ENCODE assay signal across 13 mouse cellular contexts in genomic region chr6:8648185-8648901, GRCm38 (mm10).
DNase-seq lines count a peak whose midpoint lies in the region; ATAC-seq and TF ChIP-seq lines count a peak whose summit lies in the region.
"Had no signal": no experiment of that assay in that cellular context is flagged by ENCODE, and none has a peak within 500 bp of the region (broad histone marks: within the 10 kb centered on the region; RNA-seq: fewer than 3 reads in every experiment).

No protein-coding gene starts in this region.

- no peak overlapping the region for H3K9ac ChIP-seq in kidney, embryonic 14.5 days (ENCODE audit: low read depth, low read length)
- H3K9ac ChIP-seq: embryonic facial prominence, embryonic 13.5 days; lung, embryonic 15.5 days had no signal

- peak; percentile 18 to 50 for DNase-seq in spleen, adult 2 months (ENCODE audit: low read depth in 1 of 2, low spot score in 2 of 2)
- DNase-seq in spleen, postnatal 4 days (ENCODE audit: low spot score in 2 of 2) = no peak
- DNase-seq in T-cell, adult 2 months (ENCODE audit: low spot score) = peak; percentile 23
- no peak for DNase-seq in gastrocnemius, postnatal 10 days
- no peak for DNase-seq in right cerebral cortex, adult 2 months (ENCODE audit: low spot score in 2 of 2)
- DNase-seq in adrenal gland, postnatal 14 days = no peak
- DNase-seq: adrenal gland, postnatal 25 days; cerebellum, adult 9-10 months had no signal

- no peak overlapping the region for H3K4me2 ChIP-seq in kidney, embryonic 14.5 days (replicated peaks; ENCODE audit: low read depth, low read length)
- H3K4me2 ChIP-seq: embryonic facial prominence, embryonic 13.5 days; lung, embryonic 15.5 days had no signal

- no peak overlapping the region for H3K4me3 ChIP-seq in spleen, adult 2 months (ENCODE audit: extremely low read depth, insufficient read depth, insufficient read length)
- H3K4me3 ChIP-seq in kidney, embryonic 14.5 days (ENCODE audit: low read length) = no peak overlapping the region
- no peak overlapping the region for H3K4me3 ChIP-seq in small intestine, adult 2 months (ENCODE audit: low read depth, low read length)
- H3K4me3 ChIP-seq: embryonic facial prominence, embryonic 13.5 days; limb, embryonic 10.5 days; lung, embryonic 15.5 days had no signal

- H3K27ac ChIP-seq in spleen, adult 2 months (ENCODE audit: insufficient read depth, low read length) = peak overlapping the region; percentile 73
- 0 out of 2 replicates have a peak overlapping the region, but pooled peaks have one; percentile 60 for H3K27ac ChIP-seq in kidney, embryonic 14.5 days (ENCODE audit: low read depth, low read length)
- H3K27ac ChIP-seq in small intestine, adult 2 months (ENCODE audit: insufficient read depth, low read depth, low read length) = peak overlapping the region; percentile 82
- H3K27ac ChIP-seq: embryonic facial prominence, embryonic 13.5 days; limb, embryonic 10.5 days; lung, embryonic 15.5 days had no signal

- peaks cover 12% of the 10 kb centered on the region; the same call in 1 of the 2 replicates for H3K4me1 ChIP-seq in spleen, adult 2 months (ENCODE audit: control insufficient read depth, insufficient read depth, insufficient read length)
- peaks cover 9% of the 10 kb centered on the region; the same call in 1 of the 2 replicates for H3K4me1 ChIP-seq in kidney, embryonic 14.5 days (ENCODE audit: control insufficient read depth, insufficient read depth, low read length)
- no peaks in the 10 kb centered on the region for H3K4me1 ChIP-seq in small intestine, adult 2 months (ENCODE audit: control insufficient read depth, insufficient read depth, insufficient read length, low read length)
- H3K4me1 ChIP-seq: lung, embryonic 15.5 days had no signal

- no peaks in the 10 kb centered on the region for H3K27me3 ChIP-seq in spleen, adult 2 months (ENCODE audit: control insufficient read depth, insufficient read depth, low read length)
- H3K27me3 ChIP-seq in kidney, embryonic 14.5 days (ENCODE audit: control insufficient read depth, insufficient read depth, low read length) = no peaks in the 10 kb centered on the region
- H3K27me3 ChIP-seq in small intestine, adult 2 months (ENCODE audit: control insufficient read depth, insufficient read depth, low read length) = no peaks in the 10 kb centered on the region
- H3K27me3 ChIP-seq: embryonic facial prominence, embryonic 13.5 days; lung, embryonic 15.5 days had no signal

- TF ChIP-seq CTCF in spleen, adult 2 months (IDR thresholded peaks at IDR 0.05; ENCODE audit: extremely low read depth, insufficient read depth, insufficient read length, insufficient replicate concordance) = no peak
- no peak for TF ChIP-seq CTCF in small intestine, adult 2 months (IDR thresholded peaks at IDR 0.05; ENCODE audit: extremely low read depth, insufficient read length, insufficient replicate concordance, low read depth, low read length)

- TF ChIP-seq POLR2A in spleen, adult 2 months (IDR thresholded peaks at IDR 0.05; ENCODE audit: low read depth, low read length) = no peak
- TF ChIP-seq POLR2A in small intestine, adult 2 months (IDR thresholded peaks at IDR 0.05; ENCODE audit: low read depth, low read length) = no peak

- peak; percentile 71 for ATAC-seq in kidney, embryonic 14.5 days (ENCODE audit: low FRiP score, low TSS enrichment)

- WGBS in spleen, adult 2 months = 69% methylated on average over 10 of the region's 10 CpGs
- WGBS in kidney, embryonic 14.5 days = 46% methylated on average over 10 of the region's 10 CpGs
- 82% methylated on average over 10 of the region's 10 CpGs for WGBS in small intestine, adult 2 months

- no peaks in the 10 kb centered on the region for H3K36me3 ChIP-seq in spleen, adult 2 months (ENCODE audit: control insufficient read depth, insufficient read depth, low read length)
- H3K36me3 ChIP-seq in kidney, embryonic 14.5 days (ENCODE audit: control insufficient read depth, insufficient read depth, low read length) = no peaks in the 10 kb centered on the region
- H3K36me3 ChIP-seq in small intestine, adult 2 months (ENCODE audit: control insufficient read depth, insufficient read depth, low read length) = 0 out of 2 replicates have a peak, but pooled peaks cover 1% of the 10 kb centered on the region
- H3K36me3 ChIP-seq: embryonic facial prominence, embryonic 13.5 days; limb, embryonic 10.5 days; lung, embryonic 15.5 days had no signal

- H3K9me3 ChIP-seq in kidney, embryonic 14.5 days (ENCODE audit: control insufficient read depth, low read length) = no peaks in the 10 kb centered on the region
- H3K9me3 ChIP-seq: embryonic facial prominence, embryonic 13.5 days; limb, embryonic 10.5 days; lung, embryonic 15.5 days had no signal

Comparison
In these comparisons a context has a peak if more than half of its experiments do, and no peak if none do; other contexts are left out.
1. DNase-seq: peak in spleen, adult 2 months (2 of 2) and T-cell, adult 2 months (single experiment); none in spleen, postnatal 4 days (0 of 2), gastrocnemius, postnatal 10 days (single experiment), right cerebral cortex, adult 2 months (0 of 2) and adrenal gland, postnatal 14 days (single experiment).
2. Peak in every context shown above with its lines, with median percentiles within 50 percentile points of each other: H3K27ac ChIP-seq.